Mouse (Mus musculus) liver, postnatal 0 days (tissue): ENCODE measurements around the gene Ccdc88c. TPM values are rescaled to one million over a fixed set of nuclear protein-coding genes. Genes with fewer than 3 reads are reported as not detected.

Source experiments
- ATAC-seq: fragments of 200-750 bp; cut with Nextera tagmentation; 2 replicates; pipeline ENCODE4 v1.8.0; 2017; ENCODE audit warnings: mild to moderate bottlenecking, moderate library complexity
- DNase-seq: peaks from one replicate; pipeline ENCODE4 v3.0.0-alpha.2; 2016
- H3K27ac ChIP-seq: fragments of 300-500 bp; sonication (generic); 2 replicates; pipeline ENCODE4 v1.5.1; 2014; ENCODE audit warnings: antibody characterized with exemption, moderate library complexity, mild to moderate bottlenecking, low read depth
- H3K27me3 ChIP-seq: fragments of 300-500 bp; sonication (generic); 2 replicates; pipeline ENCODE4 v1.6.1; 2014; ENCODE audit warnings: low read length, control low read depth, mixed read lengths; ENCODE audit not compliant: insufficient read depth
- H3K36me3 ChIP-seq: fragments of 300-500 bp; sonication (generic); replicated peaks from 2 replicates; pipeline ENCODE4 v1.6.1; 2014; ENCODE audit warnings: mild to moderate bottlenecking, control low read depth, low read length, moderate library complexity, mixed read lengths; ENCODE audit not compliant: insufficient read depth
- H3K4me1 ChIP-seq: fragments of 300-500 bp; sonication (generic); 2 replicates; pipeline ENCODE4 v1.6.1; 2014; ENCODE audit warnings: antibody characterized with exemption, mild to moderate bottlenecking, control low read depth; ENCODE audit not compliant: insufficient read depth
- H3K4me2 ChIP-seq: fragments of 300-500 bp; sonication (generic); 2 replicates; pipeline ENCODE4 v1.6.1; 2014; ENCODE audit warnings: low read depth, mild to moderate bottlenecking, low read length, moderate library complexity, mixed read lengths
- H3K4me3 ChIP-seq: fragments of 300-500 bp; sonication (generic); 2 replicates; pipeline ENCODE4 v1.5.1; 2014; ENCODE audit warnings: low read depth, low read length
- H3K9ac ChIP-seq: fragments of 300-500 bp; sonication (generic); replicated peaks from 2 replicates; pipeline ENCODE4 v1.6.1; 2014; ENCODE audit warnings: mild to moderate bottlenecking, moderate library complexity
- H3K9me3 ChIP-seq: fragments of 300-500 bp; sonication (generic); 2 replicates; pipeline ENCODE4 v1.6.1; 2016; ENCODE audit warnings: mild to moderate bottlenecking, control low read depth, low read length, mixed read lengths
- CTCF ChIP-seq: sonication (generic); IDR thresholded peaks from 2 replicates; pipeline ENCODE4 v1.5.1; 2016; ENCODE audit warnings: antibody characterized with exemption, low read depth
- EP300 ChIP-seq: IDR thresholded peaks from 2 replicates; pipeline ENCODE4 v1.6.1; 2016; ENCODE audit warnings: antibody characterized with exemption, low read depth, mild to moderate bottlenecking
- WGBS: fragments of 180-500 bp; shearing (Covaris S2); extraction: QIAGEN DNeasy Blood & Tissue Kit; methylation state at CpG from one replicate; pipeline ENCODE4 v1.1.7; 2014; ENCODE audit not compliant: insufficient replicate concordance; 5-methylcytosine and 5-hydroxymethylcytosine counted together
- polyA plus RNA-seq: library from polyadenylated mRNA; unstranded; fragments of >200 nt; fragmentation: Nextera tagmentation; extraction: Ambion mirVana; gene quantifications from 2 replicates; pipeline ENCODE4 v1.2.1, GENCODE M21; 2015

Gene Ccdc88c
- polyA plus RNA-seq, 1 experiment from 2014 or later, result 4.2 TPM

DNA sequence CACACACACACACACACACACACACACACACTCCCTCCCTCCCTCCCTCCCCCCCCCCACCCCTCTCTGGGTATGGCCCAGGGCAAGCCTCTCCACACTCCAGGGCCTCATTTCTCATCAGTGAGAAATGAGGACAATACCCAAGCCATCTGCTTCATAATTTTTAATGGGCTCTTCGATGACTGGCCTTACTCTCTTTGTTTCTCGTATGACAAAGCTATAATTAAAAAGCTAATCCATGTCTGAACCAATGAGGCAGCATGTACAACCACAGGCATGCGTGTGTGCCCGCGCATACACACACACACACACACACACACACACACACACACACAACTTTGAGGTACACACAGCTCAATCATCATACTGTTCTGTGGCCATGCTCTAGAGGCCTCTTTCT, 23.9 kb downstream of the Ccdc88c start:
- DNase-seq, result no peak
- no peak overlapping the region for H3K9ac ChIP-seq
- no peak for ATAC-seq
- H3K36me3 ChIP-seq, result no peaks in the 10 kb centered on the region
- no peaks in the 10 kb centered on the region for H3K9me3 ChIP-seq
- H3K27me3 ChIP-seq, result no peaks in the 10 kb centered on the region
- TF ChIP-seq CTCF (no peak), EP300 (no peak)
- no peak overlapping the region for H3K27ac ChIP-seq
- H3K4me1 ChIP-seq, result peaks cover 27% of the 10 kb centered on the region
- WGBS, result 94% methylated on average over 5 of the region's 5 CpGs
- no peak overlapping the region for H3K4me3 ChIP-seq
- H3K4me2 ChIP-seq, result no peak overlapping the region

DNA sequence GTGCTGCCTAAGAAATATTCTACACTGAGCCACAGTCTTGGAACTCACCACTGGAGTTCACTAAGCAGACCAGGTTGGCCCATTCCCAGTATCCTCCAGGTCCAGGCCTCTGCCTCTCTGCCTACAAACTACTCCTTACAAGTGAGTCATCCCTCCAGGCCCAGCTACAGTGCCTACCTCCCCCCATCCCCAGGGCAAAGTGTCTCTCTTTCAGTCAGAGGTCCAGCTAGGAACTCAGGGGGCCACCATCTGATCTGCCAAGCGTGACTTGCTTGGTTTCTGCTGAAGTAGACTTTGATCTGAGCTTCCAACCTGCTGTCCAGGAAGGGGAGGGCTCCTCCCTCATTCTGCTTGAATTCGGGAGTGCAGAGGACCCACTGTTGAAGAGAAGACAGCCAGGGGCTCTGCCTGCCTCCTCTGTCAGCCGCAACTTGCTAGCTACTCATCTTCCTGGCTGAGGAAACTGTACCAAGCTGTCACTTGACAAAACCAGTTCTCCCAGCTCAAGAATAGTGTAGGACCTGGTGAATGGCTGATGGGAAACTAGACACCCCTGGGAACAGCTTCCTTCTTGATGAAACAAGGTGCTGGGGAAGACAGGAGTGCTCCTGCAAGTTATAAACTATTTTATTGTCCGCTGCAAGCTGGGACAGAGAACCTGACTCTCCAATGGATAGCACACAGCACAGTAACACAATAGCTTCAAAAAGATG, 25.9 kb downstream of the Ccdc88c start:
- peaks cover 27% of the 10 kb centered on the region for H3K4me1 ChIP-seq
- TF ChIP-seq EP300 (no peak), CTCF (no peak)
- 54% methylated on average over 4 of the region's 4 CpGs for WGBS
- no peak overlapping the region for H3K4me3 ChIP-seq
- no peak for ATAC-seq
- peak overlapping the region; percentile 16; the same call in 1 of the 2 replicates for H3K9ac ChIP-seq
- H3K27me3 ChIP-seq, result no peaks in the 10 kb centered on the region
- no peaks in the 10 kb centered on the region for H3K36me3 ChIP-seq
- no peak overlapping the region for H3K4me2 ChIP-seq
- H3K9me3 ChIP-seq, result no peaks in the 10 kb centered on the region
- H3K27ac ChIP-seq, result no peak overlapping the region
- no peak for DNase-seq

DNA sequence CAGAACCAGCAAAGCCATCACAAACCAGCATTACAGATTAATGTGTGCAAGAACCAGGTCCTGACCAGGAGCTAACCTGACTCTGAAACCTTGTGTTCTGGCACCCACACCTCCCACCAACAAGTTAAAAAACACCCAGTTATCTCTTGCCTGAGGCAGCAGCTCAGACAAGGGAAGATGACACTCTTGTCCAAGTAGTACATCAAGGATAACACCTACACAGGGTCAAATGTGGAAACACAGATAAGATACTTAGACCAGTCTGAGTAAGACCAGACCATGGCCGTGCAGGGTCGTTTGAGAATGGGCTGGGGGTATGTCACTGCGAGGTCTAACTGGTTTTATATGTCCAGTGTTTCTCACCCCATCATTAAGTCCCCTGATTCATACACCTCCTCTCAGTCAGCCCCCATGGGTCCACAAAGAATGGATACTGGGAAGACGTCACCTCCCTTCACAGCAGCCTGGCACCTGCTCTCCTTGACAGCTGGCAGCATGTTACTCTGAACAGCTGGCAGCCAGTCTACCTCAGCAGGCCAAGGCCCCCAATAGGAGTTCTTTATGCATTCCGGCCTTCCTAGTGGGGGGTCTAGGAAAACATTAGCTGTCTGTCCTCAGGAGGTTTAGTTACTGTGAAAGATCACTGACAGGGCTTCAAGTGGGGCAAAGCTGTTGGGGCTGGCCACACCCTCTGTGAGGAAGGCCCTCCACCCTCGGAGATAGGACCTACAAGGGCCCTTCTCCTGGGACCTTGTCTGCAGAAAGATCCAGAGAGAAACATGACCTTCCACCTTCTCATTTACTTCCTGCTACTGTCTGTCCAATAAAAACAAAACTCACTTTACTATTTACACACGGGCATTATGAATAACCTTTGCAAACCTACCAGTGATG, 29.5 kb downstream of the Ccdc88c start:
- Histone ChIP-seq H3K36me3 (no peaks in the 10 kb centered on the region), H3K9me3 (no peaks in the 10 kb centered on the region), H3K9ac (no peak overlapping the region), H3K27me3 (no peaks in the 10 kb centered on the region), H3K4me2 (no peak overlapping the region), H3K4me3 (no peak overlapping the region), H3K4me1 (peaks cover 34% of the 10 kb centered on the region), H3K27ac (no peak overlapping the region; the same call in 1 of the 2 replicates)
- TF ChIP-seq EP300, result no peak; the same call in 1 of the 2 replicates
- no peak for TF ChIP-seq CTCF
- DNase-seq (no peak), ATAC-seq (peak; percentile 62)
- WGBS, result 58% methylated on average over 7 of the region's 7 CpGs

DNA sequence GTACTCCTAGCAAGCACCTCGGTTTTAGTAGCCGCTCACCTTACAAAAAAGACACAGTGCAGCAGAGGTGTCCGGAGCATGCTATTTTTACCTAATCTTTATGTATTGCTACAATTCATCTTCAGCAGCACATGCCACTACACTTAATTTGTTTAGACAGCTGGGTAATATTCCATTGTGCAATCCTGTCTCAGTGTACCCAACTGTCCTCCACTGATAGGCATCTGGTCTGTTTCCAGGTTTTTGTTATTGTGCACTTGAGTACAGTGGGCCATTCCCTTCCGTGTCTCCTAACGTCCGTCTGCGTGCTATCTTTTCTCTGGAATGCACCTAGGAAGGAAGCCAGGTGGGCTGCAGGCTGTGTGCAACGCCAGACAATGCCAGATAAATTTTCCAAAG, 30.3 kb downstream of the Ccdc88c start:
- H3K4me2 ChIP-seq, result no peak overlapping the region
- peaks cover 34% of the 10 kb centered on the region for H3K4me1 ChIP-seq
- H3K9ac ChIP-seq, result no peak overlapping the region

DNA sequence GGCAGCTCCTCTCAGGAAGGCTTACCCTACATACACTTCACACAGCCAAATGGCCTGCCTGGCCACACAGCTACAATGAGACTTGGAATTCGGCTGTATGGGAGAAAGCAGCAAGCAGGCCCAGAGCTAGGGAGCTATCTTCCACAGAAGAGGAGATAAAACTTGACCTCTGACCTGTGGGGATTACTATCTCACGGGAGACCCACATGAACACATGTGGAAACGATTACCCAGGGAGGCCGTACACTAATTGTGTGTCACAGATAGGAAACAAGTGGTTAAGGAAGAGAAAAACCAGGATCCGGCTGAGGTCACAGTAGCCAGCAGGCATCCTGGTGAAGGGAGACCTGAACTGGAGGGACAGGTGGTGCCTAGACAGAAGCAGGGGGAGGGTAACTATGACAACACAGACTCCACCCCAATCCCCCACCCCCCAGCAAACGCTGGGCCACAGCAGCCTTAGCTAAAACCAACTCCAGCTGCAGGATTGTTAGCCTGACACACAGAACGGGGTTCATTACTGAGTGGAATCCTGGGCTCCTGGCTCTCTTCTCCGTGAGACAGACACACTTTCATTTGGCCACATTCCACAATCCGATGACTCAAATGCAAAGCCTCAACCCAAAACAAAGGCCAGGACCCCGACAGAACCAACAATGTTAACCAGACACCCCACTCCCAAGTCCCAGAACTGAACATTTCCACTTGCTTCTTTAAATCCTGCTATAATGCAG, 30.9 kb downstream of the Ccdc88c start:
- Histone ChIP-seq H3K4me1 (peaks cover 36% of the 10 kb centered on the region), H3K9ac (no peak overlapping the region), H3K9me3 (no peaks in the 10 kb centered on the region), H3K4me2 (no peak overlapping the region), H3K27ac (no peak overlapping the region), H3K4me3 (no peak overlapping the region), H3K27me3 (no peaks in the 10 kb centered on the region), H3K36me3 (no peaks in the 10 kb centered on the region)
- no peak for ATAC-seq
- DNase-seq, result no peak
- TF ChIP-seq CTCF (no peak), EP300 (no peak)
- WGBS, result 40% methylated on average over 10 of the region's 10 CpGs

More for the DNA sequence above, 30.3 kb downstream of the Ccdc88c start:
- no peak overlapping the region for H3K27ac ChIP-seq
- no peak for DNase-seq
- ATAC-seq, result no peak
- WGBS, result 53% methylated on average over 8 of the region's 8 CpGs
- no peak overlapping the region for H3K4me3 ChIP-seq
- TF ChIP-seq EP300 (peak; percentile 4; the same call in 1 of the 2 replicates), CTCF (no peak)
- H3K27me3 ChIP-seq, result no peaks in the 10 kb centered on the region
- H3K36me3 ChIP-seq, result no peaks in the 10 kb centered on the region
- no peaks in the 10 kb centered on the region for H3K9me3 ChIP-seq
